Mouse (Mus musculus) forebrain, postnatal 0 days (tissue): Measurements from ENCODE around the gene Yap1. TPM values are rescaled to one million over a fixed set of nuclear protein-coding genes. Genes with fewer than 3 reads are reported as not detected.
A peak's percentile ranks its signal among the peaks of the same experiment; 100 is the strongest.
"Not testable (repeated sequence)": the region's sequence is repeated elsewhere in the genome, so short reads cannot be mapped to it uniquely, and the experiment has no call there.

Experiments used
- ATAC-seq: fragments of 200-750 bp; cut with Nextera tagmentation; 2 replicates; pipeline ENCODE4 v1.8.0; 2017; ENCODE audit warnings: mild to moderate bottlenecking, moderate library complexity
- DNase-seq: peaks from one replicate; pipeline ENCODE4 v3.0.0-alpha.2; 2015
- H3K27ac ChIP-seq: fragments of 300-500 bp; sonication (generic); 2 replicates; pipeline ENCODE4 v1.5.1; 2014; ENCODE audit warnings: low read depth, mild to moderate bottlenecking, antibody characterized with exemption, low read length, moderate library complexity, mixed read lengths
- H3K27me3 ChIP-seq: fragments of 300-500 bp; sonication (generic); 2 replicates; pipeline ENCODE4 v1.6.1; 2014; ENCODE audit warnings: mild to moderate bottlenecking, low read length, mixed read lengths; ENCODE audit not compliant: insufficient read depth
- H3K36me3 ChIP-seq: fragments of 300-500 bp; sonication (generic); 2 replicates; pipeline ENCODE4 v1.6.1; 2014; ENCODE audit warnings: mild to moderate bottlenecking, moderate library complexity; ENCODE audit not compliant: insufficient read depth
- H3K4me1 ChIP-seq: fragments of 300-500 bp; sonication (generic); 2 replicates; pipeline ENCODE4 v1.6.1; 2014; ENCODE audit warnings: antibody characterized with exemption; ENCODE audit not compliant: insufficient read depth
- H3K4me2 ChIP-seq: fragments of 300-500 bp; sonication (generic); 2 replicates; pipeline ENCODE4 v1.6.1; 2014; ENCODE audit warnings: low read depth, mild to moderate bottlenecking, moderate library complexity
- H3K4me3 ChIP-seq: fragments of 300-500 bp; sonication (generic); 2 replicates; pipeline ENCODE4 v1.5.1; 2014; ENCODE audit warnings: low read depth, low read length, mixed read lengths
- H3K9ac ChIP-seq: fragments of 300-500 bp; sonication (generic); 2 replicates; pipeline ENCODE4 v1.6.1; 2014; ENCODE audit warnings: mild to moderate bottlenecking
- H3K9me3 ChIP-seq: fragments of 300-500 bp; sonication (generic); 2 replicates; pipeline ENCODE4 v1.6.1; 2016; ENCODE audit warnings: low read length
- CTCF ChIP-seq: sonication (generic); IDR thresholded peaks from 2 replicates; pipeline ENCODE4 v1.5.1; 2016; ENCODE audit warnings: antibody characterized with exemption, control low read depth, low read depth
- WGBS: fragments of 180-500 bp; shearing (Covaris S2); extraction: QIAGEN DNeasy Blood & Tissue Kit; methylation state at CpG from one replicate; pipeline ENCODE4 v1.1.7; 2014; 5-methylcytosine and 5-hydroxymethylcytosine counted together
- polyA plus RNA-seq: library from polyadenylated mRNA; unstranded; fragments of >200 nt; fragmentation: Nextera tagmentation; extraction: Ambion mirVana; gene quantifications from 2 replicates; pipeline ENCODE4 v1.2.1, GENCODE M21; 2015
- total RNA-seq: library from RNA; depleted of rRNA; stranded (reverse); fragments of >200 nt; gene quantifications from 2 replicates; pipeline ENCODE4 v1.2.3, GENCODE M21; 2014

The Yap1 gene
- total and polyA plus RNA-seq, 2 experiments from 2014 or later: 4.7 to 14.5 TPM

DNA sequence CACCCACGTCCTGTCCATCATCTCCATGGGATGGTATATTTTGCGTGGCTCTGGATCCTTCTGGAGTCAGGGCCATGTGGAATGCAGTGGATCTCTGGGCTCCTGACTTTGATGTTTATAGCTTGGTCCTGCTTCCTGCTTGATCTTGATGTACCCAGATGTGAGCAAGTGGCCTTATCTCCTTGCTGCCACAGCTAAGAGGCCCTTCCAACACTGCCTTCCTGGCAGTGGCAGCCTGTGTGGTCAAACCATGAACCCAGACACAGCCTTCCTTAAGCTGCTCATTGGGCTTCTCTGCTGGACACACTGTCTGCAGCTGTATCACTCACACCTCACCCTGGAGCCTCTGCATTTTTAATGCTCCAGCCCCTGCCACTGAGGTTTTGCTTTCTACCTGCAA, 101.1 kb downstream of the Yap1 start:
- no peak for DNase-seq
- Histone ChIP-seq H3K9ac (no peak overlapping the region), H3K9me3 (no peaks in the 10 kb centered on the region), H3K27ac (no peak overlapping the region), H3K4me3 (no peak overlapping the region), H3K4me2 (no peak overlapping the region), H3K4me1 (no peaks in the 10 kb centered on the region), H3K36me3 (no peaks in the 10 kb centered on the region), H3K27me3 (no peaks in the 10 kb centered on the region)
- TF ChIP-seq CTCF: no peak
- 89% methylated on average over 2 of the region's 2 CpGs for WGBS
- no peak for ATAC-seq

DNA sequence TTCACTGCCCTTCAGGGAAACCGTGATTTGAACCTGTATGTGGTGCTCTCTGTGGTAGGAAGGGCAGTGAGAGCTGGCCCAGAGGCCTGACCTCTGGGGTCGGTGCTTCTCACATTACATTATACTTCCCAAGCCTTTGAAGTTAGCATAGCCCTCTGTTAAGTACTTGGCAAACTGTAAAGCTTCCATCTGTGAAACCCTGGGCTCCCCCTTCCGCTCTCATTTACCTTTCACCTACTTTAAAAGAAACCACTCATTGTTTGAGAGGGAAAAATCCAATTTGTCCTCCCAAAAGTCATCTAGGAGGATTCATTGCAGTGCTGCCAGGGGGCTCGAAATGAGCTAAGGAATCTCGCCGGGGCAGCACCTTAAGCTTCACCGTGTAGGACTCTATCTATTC, 102.1 kb downstream of the Yap1 start:
- H3K4me2 ChIP-seq: no peak overlapping the region
- ATAC-seq (peak; percentile 40; the same call in 1 of the 2 replicates), DNase-seq (no peak)
- H3K9ac ChIP-seq: no peak overlapping the region
- no peaks in the 10 kb centered on the region for H3K4me1 ChIP-seq
- no peaks in the 10 kb centered on the region for H3K27me3 ChIP-seq
- no peak overlapping the region for H3K4me3 ChIP-seq
- no peaks in the 10 kb centered on the region for H3K9me3 ChIP-seq
- H3K36me3 ChIP-seq: no peaks in the 10 kb centered on the region
- no peak for TF ChIP-seq CTCF
- H3K27ac ChIP-seq: no peak overlapping the region
- 43% methylated on average over 7 of the region's 7 CpGs for WGBS

DNA sequence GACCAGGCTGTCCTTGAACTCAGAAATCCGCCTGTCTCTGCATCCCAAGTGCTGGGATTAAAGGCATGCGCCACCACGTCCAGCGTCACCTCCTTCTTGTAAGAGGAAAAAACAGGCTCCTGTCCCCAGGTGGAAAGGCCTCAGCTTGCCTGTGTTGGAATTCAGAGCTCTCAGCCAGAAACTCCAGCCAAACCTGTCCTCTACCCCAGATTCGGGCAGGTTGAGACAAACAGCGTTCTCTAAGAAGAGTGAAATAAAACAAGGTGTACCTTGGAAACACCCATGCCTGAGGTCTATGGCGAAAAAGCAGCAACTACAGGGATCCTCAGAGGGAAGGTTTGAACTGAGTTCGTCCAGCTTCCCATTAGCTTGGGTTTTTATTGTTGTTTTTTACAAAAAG, 103.4 kb downstream of the Yap1 start:
- no peak overlapping the region for H3K27ac ChIP-seq
- H3K4me2 ChIP-seq: no peak overlapping the region
- no peaks in the 10 kb centered on the region for H3K36me3 ChIP-seq
- no peaks in the 10 kb centered on the region for H3K27me3 ChIP-seq
- no peaks in the 10 kb centered on the region for H3K4me1 ChIP-seq
- no peak overlapping the region for H3K4me3 ChIP-seq
- WGBS: 92% methylated on average over 8 of the region's 8 CpGs
- ATAC-seq (no peak), DNase-seq (no peak)
- H3K9ac ChIP-seq: no peak overlapping the region
- no peaks in the 10 kb centered on the region for H3K9me3 ChIP-seq
- no peak for TF ChIP-seq CTCF

DNA sequence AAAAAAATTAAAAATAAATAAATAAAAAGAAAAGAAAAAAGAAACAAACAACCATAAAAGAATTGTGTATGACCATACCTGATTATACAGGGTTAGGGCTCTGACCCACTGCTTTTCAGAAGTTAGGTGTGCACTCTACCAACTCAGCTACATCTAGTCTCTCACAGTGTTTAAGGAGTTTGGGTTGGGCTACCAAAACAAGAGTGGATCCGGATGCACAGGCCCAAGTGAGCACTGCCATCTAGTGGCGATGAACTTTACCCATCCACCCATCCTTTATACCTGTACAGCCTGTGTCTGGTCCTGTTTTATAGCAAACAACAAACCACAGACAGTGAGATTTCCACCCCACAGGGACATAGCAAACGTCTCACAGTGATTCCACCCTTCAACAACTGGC, 106.9 kb downstream of the Yap1 start:
- DNase-seq: peak; percentile 64
- 1% methylated on average over 3 of the region's 3 CpGs for WGBS

DNA sequence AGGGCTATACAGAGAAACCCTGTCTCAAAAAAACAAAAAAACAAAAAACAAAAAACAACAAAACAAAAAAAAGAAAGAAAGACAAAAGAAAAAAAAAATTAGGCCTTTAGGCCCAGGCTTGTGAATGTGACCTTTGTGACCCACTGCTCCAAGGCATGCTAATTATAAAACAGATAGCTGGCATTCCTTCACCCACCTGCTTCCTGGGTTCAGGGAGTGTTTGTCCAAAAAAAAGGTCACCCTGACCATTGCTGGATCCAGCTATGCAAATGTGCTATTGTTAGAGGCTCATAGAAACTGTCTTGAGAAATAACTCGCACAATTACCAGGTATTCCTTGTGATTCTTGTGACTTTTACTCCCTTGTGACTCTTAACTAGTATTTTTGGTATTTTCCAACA, 112.6 kb downstream of the Yap1 start:
- H3K4me2 ChIP-seq, H3K4me3 ChIP-seq, H3K27ac ChIP-seq, ATAC-seq, H3K36me3 ChIP-seq, H3K9ac ChIP-seq, H3K4me1 ChIP-seq, H3K9me3 ChIP-seq, H3K27me3 ChIP-seq, DNase-seq: not testable (repeated sequence)
- WGBS: 93% methylated on average over 1 of the region's 1 CpGs

More for the DNA sequence above, 106.9 kb downstream of the Yap1 start:
- peak; percentile 83 for TF ChIP-seq CTCF
- no peak overlapping the region for H3K4me3 ChIP-seq
- H3K4me1 ChIP-seq: no peaks in the 10 kb centered on the region
- no peaks in the 10 kb centered on the region for H3K27me3 ChIP-seq
- no peak overlapping the region for H3K9ac ChIP-seq
- H3K9me3 ChIP-seq: no peaks in the 10 kb centered on the region
- ATAC-seq: peak; percentile 78
- no peak overlapping the region for H3K27ac ChIP-seq
- no peaks in the 10 kb centered on the region for H3K36me3 ChIP-seq
- H3K4me2 ChIP-seq: no peak overlapping the region

DNA sequence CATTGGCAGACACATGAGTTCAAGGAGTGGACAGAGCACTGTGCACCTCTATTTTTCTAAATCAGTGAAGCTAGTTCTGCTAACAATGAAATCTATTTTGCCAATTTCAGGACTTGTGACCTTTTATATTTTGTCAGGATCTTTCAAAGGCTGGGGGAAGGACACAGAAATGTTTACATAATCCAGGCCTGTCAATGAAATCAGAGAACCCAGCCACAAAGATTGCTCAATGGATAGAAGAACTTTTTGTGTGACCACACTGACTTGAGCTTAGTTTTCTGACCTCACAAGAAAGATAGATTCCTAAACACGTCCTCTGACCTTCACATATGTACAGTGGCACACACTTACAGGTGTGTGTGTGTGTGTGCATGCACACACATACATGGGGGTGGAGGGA, 113.2 kb downstream of the Yap1 start:
- no peaks in the 10 kb centered on the region for H3K9me3 ChIP-seq
- no peaks in the 10 kb centered on the region for H3K4me1 ChIP-seq
- no peaks in the 10 kb centered on the region for H3K27me3 ChIP-seq
- no peak overlapping the region for H3K4me2 ChIP-seq
- DNase-seq: no peak
- ATAC-seq: no peak
- no peak for TF ChIP-seq CTCF
- WGBS: 81% methylated on average over 1 of the region's 1 CpGs
- H3K4me3 ChIP-seq: no peak overlapping the region
- no peaks in the 10 kb centered on the region for H3K36me3 ChIP-seq
- H3K9ac ChIP-seq: no peak overlapping the region
- H3K27ac ChIP-seq: no peak overlapping the region

DNA sequence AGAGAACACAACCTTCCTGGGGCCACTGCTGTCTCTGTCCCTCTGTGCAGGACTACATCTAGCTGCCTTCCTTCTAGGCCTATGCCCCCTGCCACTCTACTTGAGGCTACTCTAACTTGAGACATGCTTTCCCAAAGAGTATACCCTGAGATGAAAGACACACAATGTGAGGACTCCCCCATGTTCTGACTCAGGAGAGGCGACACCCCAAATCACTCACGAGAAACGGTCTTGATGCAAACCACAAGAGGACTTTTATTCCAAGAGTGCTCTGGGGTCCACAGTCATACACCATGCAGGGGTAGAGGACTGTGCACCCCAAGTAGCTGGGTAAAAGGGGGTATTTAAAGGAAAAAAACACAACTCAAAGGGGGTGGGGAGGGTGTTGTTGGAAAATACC, 120.0 kb downstream of the Yap1 start:
- WGBS: 96% methylated on average over 3 of the region's 3 CpGs
- H3K9ac ChIP-seq: no peak overlapping the region
- H3K36me3 ChIP-seq: no peaks in the 10 kb centered on the region
- 0 out of 2 replicates have a peak, but pooled peaks cover 4% of the 10 kb centered on the region for H3K9me3 ChIP-seq
- DNase-seq (no peak), ATAC-seq (no peak)
- no peak overlapping the region for H3K4me3 ChIP-seq
- TF ChIP-seq CTCF: no peak
- no peak overlapping the region for H3K4me2 ChIP-seq
- H3K4me1 ChIP-seq: no peaks in the 10 kb centered on the region
- no peaks in the 10 kb centered on the region for H3K27me3 ChIP-seq
- H3K27ac ChIP-seq: no peak overlapping the region
